Mouse (Mus musculus): Measurements from ENCODE around the gene Polr2i.

DNA sequence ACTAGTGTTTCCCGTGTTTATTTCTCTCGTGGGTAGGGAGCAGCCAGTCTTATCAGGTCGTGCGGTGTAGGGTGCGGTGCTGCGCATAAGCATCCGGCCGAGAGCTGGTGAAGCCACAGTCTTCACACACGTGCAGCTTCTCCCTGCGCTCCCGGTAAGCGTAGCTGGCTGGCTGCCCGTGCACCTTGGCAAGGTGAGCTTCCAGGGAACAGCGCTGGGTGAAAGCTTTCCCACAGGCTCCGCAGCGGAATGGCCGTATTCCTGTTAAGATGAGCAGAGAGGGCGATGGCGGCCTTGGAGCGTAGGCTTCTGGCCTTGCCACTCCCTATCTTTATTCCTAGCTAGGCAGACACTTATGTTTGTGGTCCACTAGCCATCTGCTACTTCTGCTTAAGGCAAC is 1.6 kb downstream of the Polr2i start:
- no peak for TF ChIP-seq POLR2AphosphoS5 (IDR thresholded peaks at IDR 0.05; ENCODE audit: insufficient replicate concordance, low read depth, low read length)
- TF ChIP-seq CTCF (IDR thresholded peaks at IDR 0.05; ENCODE audit: low read depth, low read length) = no peak

All from G1E (cell line).